Mouse (Mus musculus): ENCODE data around the gene Eras.
"Not testable (repeated sequence)": the region's sequence is repeated elsewhere in the genome, so short reads cannot be mapped to it uniquely, and the experiment has no call there.

Gene Eras

GRCm38 (mm10) chrX:7910473-7910872, 17.9 kb downstream of the Eras start:
- DNase-seq (ENCODE audit: low read depth) = no peak

- DNase-seq (ENCODE audit: low read depth) = not testable (repeated sequence)
Measured at GRCm38 (mm10) chrX:7909242-7909641, 19.2 kb downstream of the Eras start, which contains the start of gene Gm10490. Gm10490 (plus strand) TSS chrX:7909542.

GRCm38 (mm10) chrX:7907735-7908134, 20.7 kb downstream of the Eras start, which contains the start of gene Gm10491:
Gm10491 (minus strand) TSS chrX:7907835.
- no peak for DNase-seq (ENCODE audit: low read depth)

DNA sequence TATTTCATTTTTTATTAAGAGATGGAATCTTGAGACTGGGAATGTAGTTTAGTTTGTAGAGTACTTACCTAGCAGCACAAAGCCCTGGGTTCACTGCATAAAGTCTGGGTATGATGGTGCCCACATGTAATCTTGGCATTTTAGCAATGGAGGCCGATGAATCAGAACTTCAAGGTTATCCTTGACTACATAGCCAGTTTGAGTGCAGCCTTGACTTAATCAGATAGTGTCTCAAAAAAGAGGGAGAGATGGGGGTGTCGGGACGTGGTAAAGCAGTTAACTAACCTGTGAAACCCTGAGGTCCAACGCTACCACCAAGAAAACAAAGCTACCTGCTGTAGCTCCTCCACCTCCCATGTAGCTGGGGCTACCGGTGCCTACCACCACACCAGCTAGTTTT, 24.0 kb downstream of the Eras start:
- no peak for DNase-seq (ENCODE audit: low read depth)

- peak; percentile 94 for DNase-seq (ENCODE audit: low read depth)
Measured at GRCm38 (mm10) chrX:7898880-7899874, 29.2 kb downstream of the Eras start, which contains the start of the genes Pqbp1 and Timm17b. Pqbp1 (minus strand) TSS chrX:7899269. Timm17b (plus strand) TSS chrX:7899357.

DNA sequence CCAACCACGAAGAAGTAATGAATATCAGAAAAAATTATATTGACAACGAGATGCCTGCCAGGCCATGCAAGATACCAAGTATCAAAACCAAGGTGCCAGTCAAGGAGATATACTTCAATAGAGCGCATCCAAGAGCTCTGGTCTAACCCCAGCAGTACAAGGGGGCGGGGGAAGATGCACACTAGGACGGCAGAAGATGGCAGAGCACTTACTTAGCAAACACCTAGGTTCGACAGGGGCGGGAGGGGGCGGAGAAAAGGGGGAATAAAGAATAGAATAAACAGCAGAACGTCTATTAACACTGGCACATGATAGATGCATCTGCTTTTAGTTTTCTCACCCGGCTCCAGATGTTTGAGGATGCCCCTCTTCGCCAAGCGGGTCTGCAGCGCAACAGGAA, 30.2 kb downstream of the Eras start:
- peak; percentile 53 for DNase-seq (ENCODE audit: low read depth)

DNA sequence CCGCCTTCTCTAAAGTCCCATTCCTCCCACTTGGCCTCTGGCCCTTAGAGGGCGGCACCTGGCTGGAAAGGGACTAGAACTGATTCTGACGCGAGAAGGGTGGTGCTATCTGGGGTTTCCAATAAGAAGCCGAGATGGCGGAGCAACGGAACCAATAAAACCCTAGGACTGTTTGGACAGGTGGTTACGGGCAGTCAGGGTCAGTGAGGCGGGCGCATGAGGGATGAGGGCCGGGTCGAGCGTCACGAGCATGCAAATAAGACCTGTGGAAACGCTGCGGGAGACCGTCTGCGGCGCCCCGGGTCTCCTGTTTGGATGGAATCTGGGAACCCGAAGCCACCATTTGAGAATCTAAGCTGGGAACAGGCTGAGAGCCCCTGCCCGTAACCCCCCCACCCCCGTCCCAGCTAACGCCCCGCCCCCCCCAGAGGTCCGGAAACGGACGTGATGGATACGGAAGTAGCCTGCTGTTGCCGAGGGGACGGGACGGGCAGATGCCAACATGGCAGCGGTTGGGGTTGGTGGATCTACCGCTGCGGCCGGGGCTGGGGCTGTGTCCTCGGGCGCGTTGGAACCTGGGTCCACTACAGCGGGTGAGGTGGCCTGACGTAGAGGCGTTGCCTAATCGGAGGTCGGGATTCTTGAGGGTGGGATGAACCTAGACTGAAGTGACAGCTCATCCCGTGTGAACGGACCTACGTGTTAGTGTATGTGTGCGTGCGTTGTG, 44.4 kb downstream of the Eras start, which contains the start of gene Slc35a2:
Gene Slc35a2 (plus strand): TSS at position 188 of the 727 bp plus-strand sequence.
- DNase-seq (ENCODE audit: low read depth) = peak; percentile 84

DNA sequence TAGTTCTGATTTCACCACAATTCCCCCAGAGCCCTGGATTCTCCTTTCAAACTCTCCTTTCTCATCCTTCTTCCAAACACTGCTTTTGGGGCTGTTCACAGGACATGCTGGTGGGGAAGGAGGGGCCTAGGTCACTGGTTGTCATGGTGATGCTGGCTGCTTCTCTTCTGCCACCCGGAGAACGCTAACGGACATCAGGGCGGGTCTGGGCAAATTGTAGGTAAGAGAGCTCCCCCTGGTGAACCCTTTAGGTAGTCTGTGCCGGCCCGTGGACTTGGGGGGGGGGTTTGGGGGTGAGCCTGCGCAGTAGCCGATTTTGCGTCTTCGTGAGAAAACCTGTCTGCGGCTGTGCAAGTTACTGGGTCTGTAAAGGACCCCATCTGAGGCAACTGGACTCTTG, 48.6 kb downstream of the Eras start:
- peak; percentile 85 for DNase-seq (ENCODE audit: low read depth)

- DNase-seq (ENCODE audit: low read depth) = peak; percentile 63
Measured at GRCm38 (mm10) chrX:7878495-7878894, 49.9 kb downstream of the Eras start.

GRCm38 (mm10) chrX:7878007-7878419, 50.4 kb downstream of the Eras start, which contains the start of gene Pim2:
Pim2 (plus strand) TSS chrX:7878262.
- DNase-seq (ENCODE audit: low read depth) = peak; percentile 91
